Mouse (Mus musculus) limb, embryonic 14.5 days (tissue): ENCODE data around the gene Maml2. TPM values are rescaled to one million over a fixed set of nuclear protein-coding genes. Genes with fewer than 3 reads are reported as not detected.

ENCODE experiments used
- ATAC-seq: fragments of 200-750 bp; cut with Nextera tagmentation; 2 replicates; pipeline ENCODE4 v1.8.0; 2017; ENCODE audit warnings: low read depth, moderate number of reproducible peaks, moderate TSS enrichment; ENCODE audit not compliant: low FRiP score
- DNase-seq: peaks from one replicate; pipeline ENCODE4 v3.0.0-alpha.2; 2015; ENCODE audit warnings: low spot score
- H3K27ac ChIP-seq: fragments of 300-500 bp; sonication (generic); replicated peaks from 2 replicates; pipeline ENCODE4 v1.5.1; 2014; ENCODE audit warnings: low read depth, mild to moderate bottlenecking, low read length, moderate library complexity, mixed read lengths
- H3K27me3 ChIP-seq: fragments of 300-500 bp; sonication (generic); 2 replicates; pipeline ENCODE4 v1.6.1; 2014; ENCODE audit warnings: low read length, mixed read lengths; ENCODE audit not compliant: control insufficient read depth, insufficient read depth
- H3K36me3 ChIP-seq: fragments of 300-500 bp; sonication (generic); 2 replicates; pipeline ENCODE4 v1.6.1; 2014; ENCODE audit warnings: mild to moderate bottlenecking, low read length, moderate library complexity, mixed read lengths; ENCODE audit not compliant: control insufficient read depth, insufficient read depth
- H3K4me1 ChIP-seq: fragments of 300-500 bp; sonication (generic); 2 replicates; pipeline ENCODE4 v1.6.1; 2014; ENCODE audit warnings: antibody characterized with exemption, low read length, mixed read lengths; ENCODE audit not compliant: control insufficient read depth, insufficient read depth
- H3K4me2 ChIP-seq: fragments of 300-500 bp; sonication (generic); replicated peaks from 2 replicates; pipeline ENCODE4 v1.6.1; 2014; ENCODE audit warnings: low read depth, mild to moderate bottlenecking, low read length, moderate library complexity; ENCODE audit not compliant: severe bottlenecking
- H3K4me3 ChIP-seq: fragments of 300-500 bp; sonication (generic); replicated peaks from 2 replicates; pipeline ENCODE4 v1.5.1; 2014; ENCODE audit warnings: low read length
- H3K9ac ChIP-seq: fragments of 300-500 bp; sonication (generic); 2 replicates; pipeline ENCODE4 v1.6.1; 2014; ENCODE audit warnings: mild to moderate bottlenecking, low read depth, low read length, moderate library complexity; ENCODE audit not compliant: severe bottlenecking
- H3K9me3 ChIP-seq: fragments of 300-500 bp; sonication (generic); 2 replicates; pipeline ENCODE4 v1.6.1; 2016; ENCODE audit warnings: low read length; ENCODE audit not compliant: control insufficient read depth
- POLR2A ChIP-seq: fragments of 200-500 bp; IDR thresholded peaks from 2 replicates; pipeline ENCODE4 v1.8.0; 2012; ENCODE audit warnings: inconsistent platforms, mild to moderate bottlenecking, moderate library complexity, borderline replicate concordance; ENCODE audit not compliant: insufficient read depth, insufficient read length; ENCODE audit errors: extremely low read depth
- WGBS: fragments of 180-500 bp; shearing (Covaris S2); extraction: QIAGEN DNeasy Blood & Tissue Kit; methylation state at CpG from one replicate; pipeline ENCODE4 v1.1.7; 2014; 5-methylcytosine and 5-hydroxymethylcytosine counted together
- polyA plus RNA-seq, 2 experiments: library from polyadenylated mRNA; depleted of rRNA in 1 of 2; stranded (reverse) in 1 of 2; unstranded in 1 of 2; fragments of >200 nt; fragmentation: Nextera tagmentation in 1 of 2; extraction: Ambion mirVana in 1 of 2; gene quantifications; 2 replicates each; pipeline versions ENCODE4 v1.2.1 to v1.2.3; 2012 to 2014

The Maml2 gene
- polyA plus RNA-seq, 2 experiments = 9.9 to 10.7 TPM

GRCm38 (mm10) chr9:13533076-13533707 is 235.4 kb downstream of the Maml2 start:
- Histone ChIP-seq H3K27me3 (no peaks in the 10 kb centered on the region), H3K27ac (no peak overlapping the region), H3K4me3 (no peak overlapping the region), H3K9ac (no peak overlapping the region), H3K4me2 (no peak overlapping the region), H3K4me1 (peaks cover 20% of the 10 kb centered on the region), H3K9me3 (peaks cover 4% of the 10 kb centered on the region; the same call in 1 of the 2 replicates), H3K36me3 (no peaks in the 10 kb centered on the region)
- DNase-seq (no peak), ATAC-seq (no peak)
- 83% methylated on average over 11 of the region's 11 CpGs for WGBS
- no peak for TF ChIP-seq POLR2A

DNA sequence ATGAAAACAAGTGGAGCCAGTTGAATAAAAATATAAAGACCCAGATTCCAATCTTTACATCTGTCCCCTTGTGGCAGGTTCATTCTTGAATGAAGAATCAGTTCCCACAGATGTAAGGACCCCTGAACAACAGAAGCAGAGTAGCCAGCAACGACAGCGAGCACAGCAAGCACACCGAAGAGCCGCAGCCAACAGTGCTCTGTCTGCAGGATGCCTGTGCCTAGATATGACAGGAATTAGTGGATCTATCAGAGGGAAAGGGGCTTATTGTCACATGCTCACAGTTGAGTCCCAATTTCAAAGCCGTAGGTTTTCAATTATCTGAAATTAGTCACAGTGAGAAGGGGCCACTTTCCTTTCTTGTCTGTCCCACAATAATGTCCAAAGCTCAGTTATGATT is 238.0 kb downstream of the Maml2 start:
- no peak overlapping the region for H3K4me2 ChIP-seq
- peaks cover 4% of the 10 kb centered on the region; the same call in 1 of the 2 replicates for H3K9me3 ChIP-seq
- 26% methylated on average over 5 of the region's 5 CpGs for WGBS
- H3K36me3 ChIP-seq = no peaks in the 10 kb centered on the region
- ATAC-seq (no peak), DNase-seq (no peak)
- H3K4me3 ChIP-seq = no peak overlapping the region
- TF ChIP-seq POLR2A = no peak
- H3K27ac ChIP-seq = no peak overlapping the region
- H3K4me1 ChIP-seq = peaks cover 31% of the 10 kb centered on the region
- H3K27me3 ChIP-seq = no peaks in the 10 kb centered on the region
- no peak overlapping the region for H3K9ac ChIP-seq

DNA sequence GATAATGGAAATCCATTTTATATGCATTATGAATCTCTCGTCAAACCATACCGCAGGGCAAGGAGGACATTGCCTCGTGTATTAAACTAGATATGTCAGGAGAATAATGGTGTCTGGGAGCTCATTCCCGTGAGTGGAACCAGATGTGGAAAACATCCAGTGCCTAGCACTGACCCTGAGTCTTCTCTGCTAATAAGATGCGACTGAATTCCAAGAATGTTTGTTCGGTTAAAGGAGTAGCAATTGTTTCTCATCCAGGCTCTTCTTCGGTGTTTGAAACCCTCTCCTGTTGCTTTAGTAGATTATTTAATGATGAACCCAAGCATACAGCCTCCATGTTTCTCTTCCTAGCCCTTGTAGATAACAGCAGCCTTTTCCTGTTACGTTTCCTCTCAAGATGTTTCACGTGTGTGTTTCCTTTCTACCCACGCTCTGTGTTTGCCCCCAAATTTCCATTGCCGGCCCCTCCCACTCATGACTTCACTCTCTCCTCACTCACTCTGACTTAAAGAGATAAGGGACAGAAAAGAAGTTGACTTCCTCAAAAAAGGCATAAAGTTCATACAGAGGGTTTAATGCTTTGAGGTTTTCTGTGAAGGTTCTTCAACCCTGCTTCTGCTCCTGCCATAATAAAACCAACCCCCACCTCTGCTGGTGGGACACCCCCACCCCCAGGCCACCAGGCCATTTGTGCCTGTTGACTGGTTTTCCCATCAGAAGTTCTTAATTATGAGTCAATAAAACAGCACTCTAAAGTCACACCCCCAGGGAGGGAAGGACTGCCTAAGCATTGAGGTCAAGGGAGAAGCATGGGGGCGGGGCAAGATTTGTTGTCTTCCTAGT is 238.9 kb downstream of the Maml2 start:
- H3K9me3 ChIP-seq = peaks cover 4% of the 10 kb centered on the region; the same call in 1 of the 2 replicates
- H3K4me2 ChIP-seq = no peak overlapping the region
- no peak overlapping the region for H3K9ac ChIP-seq
- WGBS = 20% methylated on average over 12 of the region's 12 CpGs
- peaks cover 31% of the 10 kb centered on the region for H3K4me1 ChIP-seq
- no peak overlapping the region for H3K27ac ChIP-seq
- H3K36me3 ChIP-seq = no peaks in the 10 kb centered on the region
- H3K4me3 ChIP-seq = no peak overlapping the region
- DNase-seq (no peak), ATAC-seq (peak; percentile 32; the same call in 1 of the 2 replicates)
- TF ChIP-seq POLR2A = no peak
- H3K27me3 ChIP-seq = no peaks in the 10 kb centered on the region

- WGBS = 83% methylated on average over 7 of the region's 7 CpGs
- no peak overlapping the region for H3K4me2 ChIP-seq
- ATAC-seq = no peak
- no peak overlapping the region for H3K9ac ChIP-seq
- H3K27ac ChIP-seq = no peak overlapping the region
- H3K36me3 ChIP-seq = no peaks in the 10 kb centered on the region
- TF ChIP-seq POLR2A = no peak
- peaks cover 34% of the 10 kb centered on the region for H3K4me1 ChIP-seq
- H3K9me3 ChIP-seq = peaks cover 4% of the 10 kb centered on the region; the same call in 1 of the 2 replicates
- no peak for DNase-seq
- H3K4me3 ChIP-seq = no peak overlapping the region
- no peaks in the 10 kb centered on the region for H3K27me3 ChIP-seq
These were observed 240.4 kb downstream of the Maml2 start for GRCm38 (mm10) chr9:13538200-13538599.

- H3K9ac ChIP-seq = no peak overlapping the region
- no peak for TF ChIP-seq POLR2A
- H3K27me3 ChIP-seq = no peaks in the 10 kb centered on the region
- DNase-seq (no peak), ATAC-seq (0 out of 2 replicates have a peak, but pooled peaks have one; percentile 20)
- WGBS = 38% methylated on average over 4 of the region's 4 CpGs
- peaks cover 39% of the 10 kb centered on the region for H3K4me1 ChIP-seq
- no peak overlapping the region for H3K27ac ChIP-seq
- H3K9me3 ChIP-seq = no peaks in the 10 kb centered on the region
- H3K4me2 ChIP-seq = no peak overlapping the region
- no peaks in the 10 kb centered on the region for H3K36me3 ChIP-seq
- H3K4me3 ChIP-seq = no peak overlapping the region
These were observed 241.8 kb downstream of the Maml2 start for GRCm38 (mm10) chr9:13539535-13539934.
